Mouse (Mus musculus): ENCODE data around the gene Spata5. TPM values are rescaled to one million over a fixed set of nuclear protein-coding genes. Genes with fewer than 3 reads are reported as not detected.
A peak's percentile ranks its signal among the peaks of the same experiment; 100 is the strongest.

Gene Spata5
- polyA plus RNA-seq (2015; fragmentation: Nextera tagmentation; extraction: Ambion mirVana): 40.3 and 44.6 TPM in 2 replicates

DNA sequence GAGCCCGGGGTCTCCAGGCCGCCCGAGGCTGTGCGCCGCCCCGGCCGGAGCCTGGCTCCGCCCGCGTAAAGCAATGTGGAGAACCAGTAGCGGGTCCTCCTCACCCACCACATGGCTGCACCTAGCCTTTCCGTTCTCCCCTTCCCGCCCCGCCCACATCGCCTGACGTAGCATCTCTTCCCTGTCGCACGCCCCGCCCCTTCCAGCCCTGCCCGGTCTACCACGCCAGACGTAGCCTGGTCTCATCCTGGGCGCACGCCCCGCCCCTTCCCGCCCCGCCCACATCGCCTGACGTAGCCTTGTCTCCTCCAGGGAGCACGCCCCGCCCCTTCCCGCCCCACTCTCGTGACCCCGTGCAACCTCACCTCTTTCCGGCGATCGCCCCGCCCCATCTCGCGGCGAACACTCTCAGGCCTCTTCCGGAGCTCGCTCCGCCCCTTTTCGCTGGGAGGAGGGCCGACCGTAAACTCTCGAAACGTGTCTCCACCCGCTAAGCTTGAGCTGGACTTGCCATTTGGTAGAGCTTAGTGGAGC, at the start of gene Spata5:
Gene Spata5, plus strand, starts transcription at position 439 of the 534 bp plus-strand sequence.
- peak within 1 kb of the TSS; percentile 88 for H3K4me2 ChIP-seq (replicated peaks)
- no peaks in the 10 kb centered on the region for H3K27me3 ChIP-seq
- H3K4me1 ChIP-seq: peaks cover 17% of the 10 kb centered on the region
- peak within 1 kb of the TSS; percentile 92 for H3K4me3 ChIP-seq
- peak; percentile 95 for ATAC-seq (ENCODE audit: low FRiP score, low read depth)
- whole genome bisulfite sequencing: under 1% methylated on average over 45 of the region's 50 CpGs
- peak within 1 kb of the TSS; percentile 92 for H3K27ac ChIP-seq
- peak within 1 kb of the TSS; percentile 86 for H3K9ac ChIP-seq
- no peaks in the 10 kb centered on the region for H3K9me3 ChIP-seq
- H3K36me3 ChIP-seq: no peaks in the 10 kb centered on the region

DNA sequence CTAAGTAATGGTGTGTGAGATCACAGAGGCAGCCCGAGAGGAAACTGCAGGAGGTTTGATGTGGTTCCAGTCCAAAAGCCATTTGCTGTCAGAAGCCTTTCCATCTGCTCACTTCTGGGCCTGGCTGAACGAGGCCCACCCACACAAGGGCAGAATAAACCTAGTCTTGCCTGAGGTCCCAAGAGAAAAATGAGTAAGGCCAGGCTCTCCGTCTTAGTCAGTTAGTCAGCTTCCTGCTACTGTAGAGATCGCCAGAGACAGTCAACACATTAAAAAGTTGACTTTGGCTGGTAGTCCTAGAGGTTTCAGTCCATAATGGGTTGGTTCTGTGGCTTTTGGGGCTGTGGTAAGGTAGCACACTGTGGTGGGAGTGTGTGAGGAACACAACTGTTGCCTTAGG, 49.3 kb upstream of the Spata5 start:
- Histone ChIP-seq H3K4me2 (replicated peaks) (no peak overlapping the region), H3K27ac (0 out of 2 replicates have a peak overlapping the region, but pooled peaks have one; percentile 28), H3K36me3 (no peaks in the 10 kb centered on the region), H3K4me3 (no peak overlapping the region), H3K9ac (no peak overlapping the region), H3K27me3 (no peaks in the 10 kb centered on the region), H3K9me3 (no peaks in the 10 kb centered on the region), H3K4me1 (peaks cover 18% of the 10 kb centered on the region)
- no peak for ATAC-seq (ENCODE audit: low FRiP score, low read depth)
- WGBS: 38% methylated on average over 4 of the region's 4 CpGs

DNA sequence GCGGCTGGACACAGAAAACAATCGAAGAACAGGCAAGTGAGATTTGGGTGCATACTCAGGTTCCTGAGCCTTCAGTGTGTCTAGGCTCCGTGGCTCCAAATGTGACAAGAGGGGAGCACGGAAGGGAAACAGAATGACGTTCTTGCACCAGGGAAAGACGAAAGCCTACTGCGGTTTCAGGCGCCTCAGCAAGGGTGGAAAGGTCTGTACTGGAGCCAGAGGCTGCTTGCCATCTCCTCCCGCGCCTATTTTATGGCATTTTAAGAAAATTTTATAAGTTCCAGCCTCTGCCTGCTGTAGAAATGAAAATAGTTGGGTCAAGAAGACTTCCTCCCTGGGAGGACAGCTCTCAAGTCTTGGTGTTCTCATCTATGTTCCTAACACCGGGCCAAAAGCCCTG, 46.0 kb upstream of the Spata5 start:
- no peak for ATAC-seq (ENCODE audit: low FRiP score, low read depth)
- no peak overlapping the region for H3K4me3 ChIP-seq
- H3K27me3 ChIP-seq: no peaks in the 10 kb centered on the region
- H3K4me2 ChIP-seq (replicated peaks): no peak overlapping the region
- 59% methylated on average over 11 of the region's 11 CpGs for WGBS
- H3K27ac ChIP-seq: 0 out of 2 replicates have a peak overlapping the region, but pooled peaks have one; percentile 22
- H3K9me3 ChIP-seq: no peaks in the 10 kb centered on the region
- no peak overlapping the region for H3K9ac ChIP-seq
- H3K36me3 ChIP-seq: no peaks in the 10 kb centered on the region
- H3K4me1 ChIP-seq: peaks cover 27% of the 10 kb centered on the region

DNA sequence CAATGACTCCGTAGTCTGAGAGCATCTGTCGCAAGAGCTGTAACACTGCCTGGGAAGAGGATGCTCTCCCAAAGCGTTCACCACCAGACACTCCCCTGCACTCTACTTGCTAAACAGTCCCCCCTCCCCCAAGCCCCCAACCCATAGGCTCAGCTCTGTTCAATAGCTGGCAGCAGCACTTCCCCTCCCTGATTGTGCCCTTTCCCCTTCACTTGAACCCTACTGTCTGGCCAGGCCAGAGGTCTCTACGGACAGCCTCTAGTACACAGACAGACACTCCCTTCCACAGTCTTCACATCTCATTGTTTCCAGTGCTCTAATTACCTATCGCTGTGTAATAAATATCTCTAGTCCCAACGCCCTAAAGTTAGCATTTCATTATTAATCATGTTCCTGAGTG, 41.8 kb upstream of the Spata5 start:
- Histone ChIP-seq H3K9ac (no peak overlapping the region), H3K4me3 (no peak overlapping the region), H3K9me3 (no peaks in the 10 kb centered on the region), H3K4me2 (replicated peaks) (no peak overlapping the region), H3K27ac (no peak overlapping the region), H3K27me3 (no peaks in the 10 kb centered on the region), H3K4me1 (peaks cover 51% of the 10 kb centered on the region), H3K36me3 (no peaks in the 10 kb centered on the region)
- WGBS: 79% methylated on average over 6 of the region's 6 CpGs
- no peak for ATAC-seq (ENCODE audit: low FRiP score, low read depth)

DNA sequence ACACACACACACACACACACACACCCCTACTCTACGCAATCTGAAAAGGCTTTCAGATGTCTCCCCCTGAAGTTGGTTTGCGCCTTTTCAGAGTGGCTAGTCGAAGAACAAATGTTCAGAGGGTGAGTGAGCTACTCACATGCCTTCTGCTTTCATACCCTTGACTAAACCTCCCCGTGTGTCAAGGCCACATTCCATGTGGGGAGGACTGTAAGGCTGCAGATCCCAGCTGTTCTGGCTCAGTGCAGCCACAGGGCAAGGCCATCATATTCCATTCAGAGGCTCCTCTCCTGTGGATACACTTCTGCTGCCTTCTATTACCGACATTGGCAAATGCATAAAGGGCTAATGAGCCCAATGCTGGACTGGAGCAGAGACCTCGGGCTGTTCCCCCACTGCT, 41.3 kb upstream of the Spata5 start:
- H3K27ac ChIP-seq: peak overlapping the region; percentile 4; the same call in 1 of the 2 replicates
- no peaks in the 10 kb centered on the region for H3K36me3 ChIP-seq
- no peak overlapping the region for H3K4me3 ChIP-seq
- no peaks in the 10 kb centered on the region for H3K9me3 ChIP-seq
- H3K4me1 ChIP-seq: peaks cover 55% of the 10 kb centered on the region
- H3K27me3 ChIP-seq: no peaks in the 10 kb centered on the region
- no peak for ATAC-seq (ENCODE audit: low FRiP score, low read depth)
- 59% methylated on average over 6 of the region's 6 CpGs for WGBS
- no peak overlapping the region for H3K9ac ChIP-seq
- no peak overlapping the region for H3K4me2 ChIP-seq (replicated peaks)

DNA sequence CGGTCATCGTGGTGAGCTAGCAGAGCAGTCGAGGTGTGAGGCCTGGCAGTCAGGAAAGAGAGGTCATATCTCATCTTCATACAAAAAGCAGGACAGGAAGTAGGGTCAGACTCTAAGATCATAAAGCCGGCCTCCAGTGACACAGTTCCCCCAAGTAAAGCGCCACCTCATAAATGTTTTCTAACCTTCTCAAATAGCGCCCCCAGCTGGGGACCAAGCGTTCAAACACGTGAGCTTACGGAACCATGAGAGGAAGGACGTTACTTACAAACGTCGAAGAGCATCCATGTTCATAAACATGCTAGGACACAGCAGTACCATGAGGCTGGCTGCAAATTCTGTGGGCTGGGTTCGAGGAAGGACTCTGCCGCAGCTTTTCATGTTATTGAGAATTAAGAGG, 40.5 kb upstream of the Spata5 start:
- WGBS: 79% methylated on average over 14 of the region's 14 CpGs
- no peak for ATAC-seq (ENCODE audit: low FRiP score, low read depth)
- Histone ChIP-seq H3K4me3 (no peak overlapping the region), H3K27ac (peak overlapping the region; percentile 86), H3K36me3 (no peaks in the 10 kb centered on the region), H3K9me3 (no peaks in the 10 kb centered on the region), H3K27me3 (no peaks in the 10 kb centered on the region), H3K9ac (no peak overlapping the region), H3K4me1 (peaks cover 55% of the 10 kb centered on the region), H3K4me2 (replicated peaks) (no peak overlapping the region)

DNA sequence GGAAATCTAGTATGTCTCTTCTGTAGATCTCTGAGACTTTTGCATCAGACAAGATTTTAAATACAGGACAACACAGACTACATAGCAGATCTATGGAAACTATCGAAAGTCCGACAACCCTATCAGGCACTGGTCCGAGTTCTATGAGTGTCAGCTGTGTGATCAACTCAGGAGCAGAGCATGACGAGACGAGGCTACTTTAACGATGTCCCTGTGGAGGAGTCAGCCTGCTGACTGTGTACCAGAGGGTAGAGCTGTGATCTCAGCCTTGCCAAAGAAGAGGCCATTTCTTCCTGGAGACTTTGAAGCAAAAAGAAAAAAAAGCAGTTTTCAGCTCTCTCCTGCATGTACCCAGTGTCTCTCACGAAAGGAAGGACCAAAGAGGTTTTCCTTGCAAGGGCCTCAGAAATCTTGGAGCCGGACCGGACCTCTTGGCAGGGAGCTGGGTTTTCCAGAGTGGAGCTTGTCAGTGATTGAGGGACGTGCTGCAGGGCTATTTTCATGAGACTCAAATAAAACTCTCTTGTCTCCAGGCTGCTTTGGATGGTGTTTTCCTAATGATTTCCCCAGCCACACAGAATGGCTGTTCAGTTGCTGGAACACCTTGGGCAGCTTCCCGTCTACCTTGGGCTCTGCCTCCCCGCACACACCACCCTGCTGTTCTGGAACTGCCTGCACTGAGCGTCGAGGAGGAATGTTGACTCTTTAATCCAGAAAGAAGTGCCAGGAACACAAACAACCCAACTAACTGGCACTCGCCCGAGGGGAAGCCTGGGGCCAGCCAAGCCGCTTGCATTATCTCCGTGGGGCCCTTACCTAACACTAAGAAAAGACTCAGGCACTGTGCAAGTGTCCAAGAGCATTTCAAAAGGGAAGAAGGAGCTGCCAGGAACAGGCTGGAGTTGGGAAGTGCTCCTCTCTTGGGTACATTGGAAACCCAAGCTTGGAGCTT, 39.5 kb upstream of the Spata5 start:
- H3K9me3 ChIP-seq: no peaks in the 10 kb centered on the region
- peak overlapping the region; percentile 21 for H3K4me2 ChIP-seq (replicated peaks)
- H3K36me3 ChIP-seq: no peaks in the 10 kb centered on the region
- peaks cover 63% of the 10 kb centered on the region for H3K4me1 ChIP-seq
- no peak overlapping the region for H3K4me3 ChIP-seq
- no peaks in the 10 kb centered on the region for H3K27me3 ChIP-seq
- H3K9ac ChIP-seq: no peak overlapping the region
- H3K27ac ChIP-seq: peak overlapping the region; percentile 86
- peak; percentile 52 for ATAC-seq (ENCODE audit: low FRiP score, low read depth)
- WGBS: 42% methylated on average over 18 of the region's 18 CpGs

DNA sequence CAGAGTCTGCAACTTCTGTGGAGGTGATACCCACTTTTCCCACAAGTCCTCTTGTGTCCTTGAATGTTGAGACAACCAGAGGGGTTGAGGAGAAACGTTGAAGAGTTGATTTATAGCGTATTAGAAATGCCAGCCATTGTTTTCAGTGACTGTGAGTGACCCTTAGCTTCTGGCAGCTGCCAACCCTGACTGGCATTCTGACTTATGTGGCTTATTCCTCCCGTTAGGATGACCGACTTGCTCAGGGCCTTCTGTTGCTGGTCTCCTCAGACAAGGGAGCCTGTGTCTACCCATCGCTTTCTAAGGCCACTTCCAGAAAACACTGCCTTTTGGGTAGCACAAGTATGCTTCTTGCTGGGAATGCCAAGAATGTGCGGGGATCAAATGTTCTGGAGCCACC, 38.2 kb upstream of the Spata5 start:
- Histone ChIP-seq H3K9me3 (no peaks in the 10 kb centered on the region), H3K4me2 (replicated peaks) (no peak overlapping the region), H3K36me3 (no peaks in the 10 kb centered on the region), H3K4me3 (no peak overlapping the region), H3K27me3 (no peaks in the 10 kb centered on the region), H3K4me1 (peaks cover 66% of the 10 kb centered on the region), H3K27ac (peak overlapping the region; percentile 44), H3K9ac (no peak overlapping the region)
- ATAC-seq (ENCODE audit: low FRiP score, low read depth): no peak
- 56% methylated on average over 6 of the region's 6 CpGs for WGBS

DNA sequence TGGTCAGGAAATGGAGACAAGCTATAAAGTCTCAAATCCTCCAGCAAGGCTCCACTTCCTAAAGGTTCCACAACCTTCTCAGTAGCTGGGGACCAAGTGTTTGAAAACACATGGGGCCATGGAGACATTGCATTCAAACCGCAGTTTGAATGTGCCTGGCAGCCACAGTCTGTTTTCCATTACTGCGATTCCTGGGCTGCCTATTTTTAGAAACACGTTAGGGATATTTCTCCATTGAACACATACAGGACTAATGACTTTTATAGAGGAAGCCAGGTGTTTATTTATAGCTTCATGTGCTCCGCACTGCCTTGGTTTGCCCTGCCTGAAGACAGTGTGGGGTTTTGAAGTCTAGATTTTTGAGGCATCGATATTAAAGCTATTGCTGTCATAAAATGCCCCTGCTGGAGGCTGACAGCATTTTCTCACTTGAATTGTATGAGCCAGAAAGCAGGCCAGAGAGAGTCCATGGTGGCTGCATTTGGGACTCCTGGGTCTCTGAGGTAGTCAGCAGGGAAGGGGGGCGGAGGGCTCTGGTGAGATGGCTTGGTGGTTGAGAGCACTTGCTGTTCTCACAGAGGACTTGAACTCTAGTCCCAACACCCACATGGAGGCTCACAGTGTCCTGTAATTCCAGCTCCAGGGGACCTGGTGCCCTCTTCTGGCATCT, 36.5 kb upstream of the Spata5 start:
- peaks cover 62% of the 10 kb centered on the region for H3K4me1 ChIP-seq
- H3K27me3 ChIP-seq: no peaks in the 10 kb centered on the region
- H3K27ac ChIP-seq: peak overlapping the region; percentile 87
- H3K4me2 ChIP-seq (replicated peaks): peak overlapping the region; percentile 28
- no peak overlapping the region for H3K9ac ChIP-seq
- ATAC-seq (ENCODE audit: low FRiP score, low read depth): peak; percentile 78
- H3K4me3 ChIP-seq: no peak overlapping the region
- 24% methylated on average over 6 of the region's 6 CpGs for whole genome bisulfite sequencing
- no peaks in the 10 kb centered on the region; the same call in 1 of the 2 replicates for H3K36me3 ChIP-seq
- H3K9me3 ChIP-seq: no peaks in the 10 kb centered on the region

DNA sequence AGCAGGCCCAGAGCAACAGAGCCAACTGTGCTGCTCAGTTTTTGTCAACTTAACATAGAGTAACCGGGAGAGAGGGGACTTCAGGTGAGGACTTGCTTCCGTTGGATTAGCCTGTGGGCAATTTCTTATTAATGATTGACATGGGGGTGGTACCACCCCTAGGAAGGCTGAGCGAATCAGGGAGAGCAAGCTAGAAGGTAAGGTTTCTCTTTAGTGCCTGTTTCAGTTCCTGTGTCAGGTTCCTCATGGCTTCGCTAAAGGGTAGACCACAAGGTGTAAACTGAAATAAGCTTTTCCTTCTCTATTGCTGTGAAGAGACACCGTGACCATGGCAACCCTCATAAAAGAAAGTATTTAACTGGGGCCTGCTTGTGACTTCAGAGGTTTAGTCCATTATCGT, 32.4 kb upstream of the Spata5 start:
- Histone ChIP-seq H3K36me3 (peaks cover 7% of the 10 kb centered on the region), H3K9me3 (peaks cover 8% of the 10 kb centered on the region; the same call in 1 of the 2 replicates), H3K27me3 (no peaks in the 10 kb centered on the region), H3K4me1 (peaks cover 27% of the 10 kb centered on the region), H3K4me2 (replicated peaks) (no peak overlapping the region), H3K9ac (no peak overlapping the region), H3K4me3 (no peak overlapping the region), H3K27ac (no peak overlapping the region)
- WGBS: 82% methylated on average over 6 of the region's 6 CpGs
- ATAC-seq (ENCODE audit: low FRiP score, low read depth): no peak

DNA sequence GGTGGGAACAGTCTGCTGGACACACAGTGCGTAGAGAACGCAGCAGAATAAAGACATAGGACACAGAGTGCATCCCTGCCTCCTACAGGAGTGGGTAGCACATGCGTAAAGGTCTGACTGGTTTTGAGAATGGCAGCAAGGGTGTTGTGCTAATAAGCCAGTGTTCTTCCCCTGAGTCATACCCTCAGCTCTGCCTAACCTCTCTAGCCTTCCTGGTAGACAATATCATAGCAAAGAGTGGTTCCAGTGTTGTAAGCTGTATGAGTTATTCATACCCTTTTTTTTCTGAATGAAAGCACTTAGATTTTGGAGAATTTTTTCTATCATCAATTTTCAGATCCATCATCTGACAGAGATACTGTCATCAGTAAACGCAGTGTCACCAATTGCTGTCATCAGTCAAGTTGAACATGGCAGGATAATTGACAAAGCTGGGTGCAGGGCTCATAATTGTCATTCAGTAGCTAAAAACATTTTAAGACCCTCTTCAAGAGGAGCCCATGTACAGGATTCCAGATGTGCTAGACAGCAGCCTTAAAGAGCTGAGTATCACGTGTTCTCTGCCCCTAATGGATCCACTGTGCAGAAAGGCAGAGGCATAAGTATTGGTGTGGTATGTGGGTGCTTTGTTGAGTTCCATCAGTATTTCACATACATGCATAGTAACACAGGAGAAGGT, 22.6 kb upstream of the Spata5 start:
- Histone ChIP-seq H3K9ac (no peak overlapping the region), H3K9me3 (no peaks in the 10 kb centered on the region), H3K4me2 (replicated peaks) (no peak overlapping the region), H3K4me1 (peaks cover 14% of the 10 kb centered on the region), H3K4me3 (no peak overlapping the region), H3K36me3 (no peaks in the 10 kb centered on the region), H3K27me3 (no peaks in the 10 kb centered on the region), H3K27ac (no peak overlapping the region)
- 86% methylated on average over 5 of the region's 5 CpGs for WGBS
- no peak for ATAC-seq (ENCODE audit: low FRiP score, low read depth)
